Mouse (Mus musculus): ENCODE measurements around the gene Hist1h4a. TPM values are rescaled to one million over a fixed set of nuclear protein-coding genes. Genes with fewer than 3 reads are reported as not detected.

The Hist1h4a gene
- total and polyA plus RNA-seq, 3 experiments, result 9.8 to 3,025 TPM; not detected in 1

GRCm38 (mm10) chr13:23768834-23769397 lies 7.9 kb upstream of the Hist1h4a start:
- H3K36me3 ChIP-seq (ENCODE audit: control insufficient read depth in 1 of 2, insufficient read depth in 2 of 2, low read length in 2 of 2), result peaks cover 0 to 22% of the 10 kb centered on the region in 2 experiments; a peak in 2 of 4 replicates
- H3K4me3 ChIP-seq (ENCODE audit: control insufficient read depth in 1 of 2, insufficient read depth in 1 of 2, low read depth in 2 of 2, low read length in 2 of 2), result peak overlapping the region in 1 of 2 experiments; percentile 15; a peak in 2 of 4 replicates
- H3K79me2 ChIP-seq (ENCODE audit: control insufficient read depth, insufficient read depth, low read length, poor library complexity), result no peaks in the 10 kb centered on the region; the same call in 1 of the 2 replicates
- peak; percentile 73 for DNase-seq (ENCODE audit: low read depth, low spot score)
- peak; percentile 30; the same call in 1 of the 2 replicates for TF ChIP-seq GATA1 (IDR thresholded peaks at IDR 0.05; ENCODE audit: low read depth, low read length)
- no peak for TF ChIP-seq SIN3A (IDR thresholded peaks at IDR 0.05; ENCODE audit: low read length)
- H3K9me3 ChIP-seq (replicated peaks; ENCODE audit: insufficient read depth, low read length), result no peaks in the 10 kb centered on the region
- peak overlapping the region; percentile 50 for H3K9ac ChIP-seq (ENCODE audit: control insufficient read depth, low read depth, low read length, poor library complexity, severe bottlenecking)
- H3K27ac ChIP-seq (ENCODE audit: control insufficient read depth, low read depth, low read length), result peak overlapping the region; percentile 75
- peaks cover 6 to 18% of the 10 kb centered on the region in 2 experiments for H3K4me1 ChIP-seq (ENCODE audit: control insufficient read depth in 1 of 2, insufficient read depth in 2 of 2, low read length in 2 of 2)
- H3K27me3 ChIP-seq (ENCODE audit: control insufficient read depth in 1 of 2, insufficient read depth in 2 of 2, low read length in 2 of 2), result no peaks in the 10 kb centered on the region

- no peak overlapping the region for H3K27ac ChIP-seq (ENCODE audit: control insufficient read depth, low read depth, low read length)
- H3K9me3 ChIP-seq (replicated peaks; ENCODE audit: insufficient read depth, low read length), result no peaks in the 10 kb centered on the region
- no peak overlapping the region for H3K4me3 ChIP-seq (ENCODE audit: control insufficient read depth in 1 of 2, insufficient read depth in 1 of 2, low read depth in 2 of 2, low read length in 2 of 2)
- H3K9ac ChIP-seq (ENCODE audit: control insufficient read depth, low read depth, low read length, poor library complexity, severe bottlenecking), result no peak overlapping the region
- H3K27me3 ChIP-seq (ENCODE audit: control insufficient read depth in 1 of 2, insufficient read depth in 2 of 2, low read length in 2 of 2), result no peaks in the 10 kb centered on the region
- TF ChIP-seq MAFK (IDR thresholded peaks at IDR 0.05; ENCODE audit: borderline replicate concordance, low read depth, low read length), result no peak
- no peak for TF ChIP-seq ZNF384 (IDR thresholded peaks at IDR 0.05; ENCODE audit: low read depth, low read length)
- TF ChIP-seq RAD21 (IDR thresholded peaks at IDR 0.05; ENCODE audit: low read depth, low read length), result no peak
- TF ChIP-seq SMC3 (IDR thresholded peaks at IDR 0.05; ENCODE audit: low read depth, low read length), result no peak
- no peak for TF ChIP-seq USF1 (IDR thresholded peaks at IDR 0.05; ENCODE audit: low read depth, low read length)
- TF ChIP-seq ELF1 (IDR thresholded peaks at IDR 0.05; ENCODE audit: low read depth, low read length), result no peak
- TF ChIP-seq TBP (IDR thresholded peaks at IDR 0.05; ENCODE audit: low read depth, low read length), result no peak
- no peak for TF ChIP-seq ZMIZ1 (IDR thresholded peaks at IDR 0.05; ENCODE audit: low read depth, low read length)
- TF ChIP-seq HCFC1 (IDR thresholded peaks at IDR 0.05; ENCODE audit: low read depth, low read length), result no peak
- no peak for TF ChIP-seq MEF2A (IDR thresholded peaks at IDR 0.05; ENCODE audit: extremely low read depth, insufficient replicate concordance, low read depth, low read length, poor library complexity, severe bottlenecking)
- TF ChIP-seq JUND (IDR thresholded peaks at IDR 0.05; ENCODE audit: low read depth, low read length), result no peak
- TF ChIP-seq MXI1 (IDR thresholded peaks at IDR 0.05; ENCODE audit: low read depth, low read length), result no peak
- TF ChIP-seq RCOR1 (IDR thresholded peaks at IDR 0.05; ENCODE audit: low read depth, low read length), result no peak
- DNase-seq (ENCODE audit: low read depth, low spot score), result no peak
- peaks cover 6 to 18% of the 10 kb centered on the region in 2 experiments for H3K4me1 ChIP-seq (ENCODE audit: control insufficient read depth in 1 of 2, insufficient read depth in 2 of 2, low read length in 2 of 2)
- peaks cover 0 to 27% of the 10 kb centered on the region in 2 experiments; a peak in 2 of 4 replicates for H3K36me3 ChIP-seq (ENCODE audit: control insufficient read depth in 1 of 2, insufficient read depth in 2 of 2, low read length in 2 of 2)
- no peaks in the 10 kb centered on the region; the same call in 1 of the 2 replicates for H3K79me2 ChIP-seq (ENCODE audit: control insufficient read depth, insufficient read depth, low read length, poor library complexity)
Measured at GRCm38 (mm10) chr13:23766772-23767171, 5.7 kb upstream of the Hist1h4a start.

All from MEL (cell line).